Mouse (Mus musculus) thymus, postnatal 36 days (tissue): ENCODE results near the gene Sh3bp5l.
A peak's percentile ranks its signal among the peaks of the same experiment; 100 is the strongest.
"Not testable (repeated sequence)": the region's sequence is repeated elsewhere in the genome, so short reads cannot be mapped to it uniquely, and the experiment has no call there.

Experiments used
- DNase-seq, 2 experiments: peaks; one replicate each; pipeline ENCODE4 v3.0.0; 2022; ENCODE audit warnings: mixed read lengths in 2 of 2

The Sh3bp5l gene

GRCm38 (mm10) chr11:58322824-58323569 is 7.5 kb upstream of the Sh3bp5l start:
- DNase-seq: peak; percentile 96 to 97

GRCm38 (mm10) chr11:58323570-58324340 is 6.8 kb upstream of the Sh3bp5l start:
- DNase-seq: no peak

- no peak for DNase-seq
These were observed 5.8 kb upstream of the Sh3bp5l start for GRCm38 (mm10) chr11:58324614-58325229.

GRCm38 (mm10) chr11:58326781-58327180 is 3.7 kb upstream of the Sh3bp5l start:
- no peak for DNase-seq

GRCm38 (mm10) chr11:58329906-58330275 is 633 bp upstream of the Sh3bp5l start:
- DNase-seq: no peak

GRCm38 (mm10) chr11:58331149-58331495 is 598 bp downstream of the Sh3bp5l start:
- no peak for DNase-seq

- DNase-seq: no peak
These were observed 1.0 kb downstream of the Sh3bp5l start for GRCm38 (mm10) chr11:58331546-58331945.

- DNase-seq: no peak
These were observed 4.2 kb downstream of the Sh3bp5l start for GRCm38 (mm10) chr11:58334746-58335145.

- no peak for DNase-seq
These were observed 16.2 kb downstream of the Sh3bp5l start for GRCm38 (mm10) chr11:58346745-58347144.

GRCm38 (mm10) chr11:58350628-58351027 is 20.1 kb downstream of the Sh3bp5l start:
- DNase-seq: no peak

- DNase-seq: no peak
These were observed 20.7 kb downstream of the Sh3bp5l start for GRCm38 (mm10) chr11:58351179-58351578.

GRCm38 (mm10) chr11:58352681-58353548 is 22.4 kb downstream of the Sh3bp5l start:
- DNase-seq: no peak

GRCm38 (mm10) chr11:58353709-58354108 is 23.2 kb downstream of the Sh3bp5l start:
- DNase-seq: no peak

GRCm38 (mm10) chr11:58354476-58354875 is 24.0 kb downstream of the Sh3bp5l start:
- DNase-seq: no peak

- DNase-seq: no peak
These were observed 24.4 kb downstream of the Sh3bp5l start for GRCm38 (mm10) chr11:58354927-58355326.

GRCm38 (mm10) chr11:58357042-58357441 is 26.5 kb downstream of the Sh3bp5l start:
- DNase-seq: no peak

- DNase-seq: no peak
These were observed 27.5 kb downstream of the Sh3bp5l start for GRCm38 (mm10) chr11:58357844-58358534.

- not testable (repeated sequence) for DNase-seq
These were observed 32.0 kb downstream of the Sh3bp5l start for GRCm38 (mm10) chr11:58362562-58362961.

- no peak for DNase-seq
These were observed 33.9 kb downstream of the Sh3bp5l start for GRCm38 (mm10) chr11:58364454-58364853.

GRCm38 (mm10) chr11:58366191-58366590 is 35.7 kb downstream of the Sh3bp5l start:
- DNase-seq: not testable (repeated sequence)

GRCm38 (mm10) chr11:58377273-58377672 is 46.7 kb downstream of the Sh3bp5l start:
- no peak for DNase-seq

GRCm38 (mm10) chr11:58377686-58378085 is 47.2 kb downstream of the Sh3bp5l start:
- DNase-seq: no peak
